In genomic region chr8:104434275-104434674, GRCm38 (mm10) we compare ENCODE assay signal across 9 mouse cellular contexts. TPM values are rescaled to one million over a fixed set of nuclear protein-coding genes. Genes with fewer than 3 reads are reported as not detected.
DNase-seq lines count a peak whose midpoint lies in the region; ATAC-seq lines count a peak whose summit lies in the region.
"Had no signal": no experiment of that assay in that cellular context is flagged by ENCODE, and none has a peak within 500 bp of the region (broad histone marks: within the 10 kb centered on the region; RNA-seq: fewer than 3 reads in every experiment).

No protein-coding gene starts in this region.

- intact Hi-C loops in left cerebral cortex, postnatal 4 days (cut with DNase I): loop anchor here (10.0 kb wide), 1 partner anchor 91 kb away; no protein-coding TSS in a partner anchor
- intact Hi-C loops in left cerebral cortex, postnatal 10 days (cut with DNase I): loop anchor here (10.0 kb wide), 1 partner anchor 189 kb away; the partner anchor contains the start of gene Tk2

- no peak overlapping the region for H3K4me2 ChIP-seq in intestine, embryonic 14.5 days (ENCODE audit: low read length)

- H3K27ac ChIP-seq in intestine, embryonic 14.5 days (ENCODE audit: low read depth): no peak overlapping the region

- peak; percentile 42 for DNase-seq in left cerebral cortex, postnatal 4 days
- no peak for DNase-seq in left cerebral cortex, postnatal 10 days (ENCODE audit: extremely low spot score in 1 of 2, low spot score in 2 of 2)
- DNase-seq in adrenal gland, postnatal 36 days: peak; percentile 82 to 83
- peak; percentile 46 for DNase-seq in intestine, embryonic 14.5 days (ENCODE audit: low spot score)
- no peak for DNase-seq in spleen, postnatal 10 days (ENCODE audit: low spot score in 2 of 2)
- no peak for DNase-seq in urinary bladder, postnatal 25 days (ENCODE audit: low spot score)
- DNase-seq in retina, postnatal 1 day: no peak
- DNase-seq: thymus, postnatal 14 days had no signal

- H3K4me1 ChIP-seq in intestine, embryonic 14.5 days (replicated peaks; ENCODE audit: control insufficient read depth, insufficient read depth, low read length): peaks cover 6% of the 10 kb centered on the region

- H3K9me3 ChIP-seq in intestine, embryonic 14.5 days (ENCODE audit: control insufficient read depth, low read length): no peaks in the 10 kb centered on the region

- 84% methylated on average over 4 of the region's 4 CpGs for WGBS in intestine, embryonic 14.5 days

- H3K9ac ChIP-seq in intestine, embryonic 14.5 days (ENCODE audit: low read length): no peak overlapping the region

- no peaks in the 10 kb centered on the region for H3K27me3 ChIP-seq in intestine, embryonic 14.5 days (replicated peaks; ENCODE audit: control insufficient read depth, insufficient read depth, low read length)

- ATAC-seq in intestine, embryonic 14.5 days (replicated peaks; ENCODE audit: low FRiP score, low TSS enrichment, low read depth): no peak
- peak; percentile 52 for ATAC-seq in megakaryocyte-erythroid progenitor cell, adult 5-6 weeks (replicated peaks; ENCODE audit: low FRiP score, low TSS enrichment, poor library complexity, severe bottlenecking)

- H3K4me3 ChIP-seq in intestine, embryonic 14.5 days (ENCODE audit: low read depth, low read length): no peak overlapping the region

- peaks cover 95% of the 10 kb centered on the region for H3K36me3 ChIP-seq in intestine, embryonic 14.5 days (ENCODE audit: control insufficient read depth, insufficient read depth, low read length)

RNA-seq across cellular contexts. Expression of gene Dync1li2, which starts 8.6 kb away (rescaled TPM):
- total RNA-seq in left cerebral cortex, postnatal 4 days (2021): 100 to 1,000 TPM; 168 to 169 TPM
- 100 to 1,000 TPM; 204 to 207 TPM for total RNA-seq in left cerebral cortex, postnatal 10 days (2021)
- total RNA-seq in adrenal gland, postnatal 36 days (2021): 100 to 1,000 TPM; 122 to 135 TPM
- polyA plus RNA-seq in intestine, embryonic 14.5 days (2014; fragmentation: Nextera tagmentation; extraction: Ambion mirVana): 46.1 and 55.3 TPM in 2 replicates
- total RNA-seq in megakaryocyte-erythroid progenitor cell, adult 5-6 weeks (2014; fragmentation: Nextera tagmentation): 25.5 and 35.1 TPM in 2 replicates
- 53.1 and 61.4 TPM in 2 replicates for total RNA-seq in megakaryocyte-erythroid progenitor cell, adult 5-6 weeks (2017)

RNA-seq across cellular contexts. Expression of gene Cmtm4, which starts 38.7 kb away (rescaled TPM):
- total RNA-seq in left cerebral cortex, postnatal 4 days (2021): 10 to 100 TPM; 47.2 to 48.3 TPM
- 10 to 100 TPM; 67.5 to 72.2 TPM for total RNA-seq in left cerebral cortex, postnatal 10 days (2021)
- total RNA-seq in adrenal gland, postnatal 36 days (2021): 10 to 100 TPM; 47.7 to 60.9 TPM
- 7.0 and 7.5 TPM in 2 replicates for polyA plus RNA-seq in intestine, embryonic 14.5 days (2014; fragmentation: Nextera tagmentation; extraction: Ambion mirVana)
- 0.32 and 1.2 TPM in 2 replicates for total RNA-seq in megakaryocyte-erythroid progenitor cell, adult 5-6 weeks (2014; fragmentation: Nextera tagmentation)
- 1.1 and 1.7 TPM in 2 replicates for total RNA-seq in megakaryocyte-erythroid progenitor cell, adult 5-6 weeks (2017)

Comparison
In these comparisons a context has a peak if more than half of its experiments do, and no peak if none do; other contexts are left out.
1. DNase-seq: peak in left cerebral cortex, postnatal 4 days (single experiment), adrenal gland, postnatal 36 days (2 of 2) and intestine, embryonic 14.5 days (single experiment); none in left cerebral cortex, postnatal 10 days (0 of 2), spleen, postnatal 10 days (0 of 2), urinary bladder, postnatal 25 days (single experiment) and retina, postnatal 1 day (single experiment).
2. RNA of gene Cmtm4, which starts 38.7 kb away (total RNA-seq): 67.5 to 72.2 TPM in left cerebral cortex, postnatal 10 days, 47.7 to 60.9 TPM in adrenal gland, postnatal 36 days and 47.2 to 48.3 TPM in left cerebral cortex, postnatal 4 days; 0.32 to 1.7 TPM in megakaryocyte-erythroid progenitor cell, adult 5-6 weeks; every median in the first group is over 10 times any median in the second.